Mouse (Mus musculus) kidney, postnatal 0 days (tissue): Measurements from ENCODE around the gene Acbd6. TPM values are rescaled to one million over a fixed set of nuclear protein-coding genes. Genes with fewer than 3 reads are reported as not detected.

ENCODE experiments used
- ATAC-seq: fragments of 200-750 bp; cut with Nextera tagmentation; replicated peaks from 2 replicates; pipeline ENCODE4 v1.8.0; 2017; ENCODE audit warnings: low read depth, moderate number of reproducible peaks, moderate TSS enrichment, moderate library complexity; ENCODE audit not compliant: low FRiP score
- DNase-seq: peaks from one replicate; pipeline ENCODE4 v3.0.0-alpha.2; 2016; ENCODE audit warnings: low spot score
- H3K27ac ChIP-seq: fragments of 300-500 bp; sonication (generic); 2 replicates; pipeline ENCODE4 v1.5.1; 2014; ENCODE audit warnings: mild to moderate bottlenecking
- H3K27me3 ChIP-seq: fragments of 300-500 bp; sonication (generic); 2 replicates; pipeline ENCODE4 v1.6.1; 2014; ENCODE audit warnings: low read length, mixed read lengths; ENCODE audit not compliant: insufficient read depth
- H3K36me3 ChIP-seq: fragments of 300-500 bp; sonication (generic); 2 replicates; pipeline ENCODE4 v1.6.1; 2014; ENCODE audit warnings: low read length, mixed read lengths; ENCODE audit not compliant: insufficient read depth
- H3K4me1 ChIP-seq: fragments of 300-500 bp; sonication (generic); replicated peaks from 2 replicates; pipeline ENCODE4 v1.6.1; 2014; ENCODE audit warnings: antibody characterized with exemption, low read length, mixed read lengths; ENCODE audit not compliant: insufficient read depth
- H3K4me2 ChIP-seq: fragments of 300-500 bp; sonication (generic); 2 replicates; pipeline ENCODE4 v1.6.1; 2014; ENCODE audit warnings: mild to moderate bottlenecking, low read length, moderate library complexity, mixed read lengths
- H3K4me3 ChIP-seq: fragments of 300-500 bp; sonication (generic); replicated peaks from 2 replicates; pipeline ENCODE4 v1.5.1; 2014; ENCODE audit warnings: low read depth, low read length
- H3K9ac ChIP-seq: fragments of 300-500 bp; sonication (generic); 2 replicates; pipeline ENCODE4 v1.6.1; 2014; ENCODE audit warnings: low read depth, low read length
- H3K9me3 ChIP-seq: fragments of 300-500 bp; sonication (generic); replicated peaks from 2 replicates; pipeline ENCODE4 v1.6.1; 2016; ENCODE audit warnings: low read length, inconsistent platforms, mixed read lengths
- CTCF ChIP-seq: IDR thresholded peaks from 2 replicates; pipeline ENCODE4 v1.5.1; 2016; ENCODE audit warnings: antibody characterized with exemption, low read depth, mild to moderate bottlenecking, moderate library complexity
- WGBS: fragments of 180-500 bp; shearing (Covaris S2); extraction: QIAGEN DNeasy Blood & Tissue Kit; methylation state at CpG from one replicate; pipeline ENCODE4 v1.1.7; 2014; 5-methylcytosine and 5-hydroxymethylcytosine counted together
- polyA plus RNA-seq: library from polyadenylated mRNA; unstranded; fragments of >200 nt; fragmentation: Nextera tagmentation; extraction: Ambion mirVana; gene quantifications from 2 replicates; pipeline ENCODE4 v1.2.1, GENCODE M21; 2015

Gene Acbd6
- polyA plus RNA-seq, 1 experiment from 2014 or later: 96.8 TPM

- Histone ChIP-seq H3K27me3 (no peaks in the 10 kb centered on the region), H3K36me3 (no peaks in the 10 kb centered on the region), H3K4me3 (no peak overlapping the region), H3K4me2 (no peak overlapping the region), H3K9me3 (no peaks in the 10 kb centered on the region), H3K9ac (no peak overlapping the region), H3K4me1 (no peaks in the 10 kb centered on the region), H3K27ac (no peak overlapping the region)
- 34% methylated on average over 4 of the region's 4 CpGs for WGBS
- no peak for ATAC-seq
- TF ChIP-seq CTCF: no peak
- no peak for DNase-seq
These were observed 35.4 kb upstream of the Acbd6 start for GRCm38 (mm10) chr1:155522493-155522892.

GRCm38 (mm10) chr1:155526176-155526575 lies 31.7 kb upstream of the Acbd6 start:
- no peak overlapping the region for H3K4me3 ChIP-seq
- H3K36me3 ChIP-seq: no peaks in the 10 kb centered on the region
- no peak overlapping the region for H3K4me2 ChIP-seq
- H3K27me3 ChIP-seq: no peaks in the 10 kb centered on the region
- no peak for ATAC-seq
- H3K9me3 ChIP-seq: no peaks in the 10 kb centered on the region
- H3K4me1 ChIP-seq: 0 out of 2 replicates have a peak, but pooled peaks cover 6% of the 10 kb centered on the region
- no peak for TF ChIP-seq CTCF
- DNase-seq: no peak
- H3K9ac ChIP-seq: no peak overlapping the region
- 75% methylated on average over 5 of the region's 5 CpGs for WGBS
- no peak overlapping the region for H3K27ac ChIP-seq

- Histone ChIP-seq H3K36me3 (no peaks in the 10 kb centered on the region), H3K4me1 (0 out of 2 replicates have a peak, but pooled peaks cover 6% of the 10 kb centered on the region), H3K27me3 (no peaks in the 10 kb centered on the region), H3K9ac (no peak overlapping the region), H3K9me3 (no peaks in the 10 kb centered on the region), H3K27ac (no peak overlapping the region), H3K4me3 (no peak overlapping the region), H3K4me2 (no peak overlapping the region)
- WGBS: 34% methylated on average over 12 of the region's 12 CpGs
- TF ChIP-seq CTCF: no peak
- DNase-seq (no peak), ATAC-seq (no peak)
These were observed 30.7 kb upstream of the Acbd6 start for GRCm38 (mm10) chr1:155527027-155527786.

GRCm38 (mm10) chr1:155527787-155528158 lies 30.1 kb upstream of the Acbd6 start:
- H3K27ac ChIP-seq: no peak overlapping the region
- ATAC-seq: no peak

GRCm38 (mm10) chr1:155528405-155529119 lies 29.4 kb upstream of the Acbd6 start:
- no peak for TF ChIP-seq CTCF
- Histone ChIP-seq H3K27me3 (no peaks in the 10 kb centered on the region), H3K9ac (no peak overlapping the region), H3K4me3 (no peak overlapping the region), H3K4me2 (no peak overlapping the region), H3K27ac (no peak overlapping the region), H3K4me1 (0 out of 2 replicates have a peak, but pooled peaks cover 6% of the 10 kb centered on the region), H3K9me3 (no peaks in the 10 kb centered on the region), H3K36me3 (no peaks in the 10 kb centered on the region)
- ATAC-seq (no peak), DNase-seq (no peak)
- WGBS: 33% methylated on average over 11 of the region's 11 CpGs

More at GRCm38 (mm10) chr1:155527787-155528158, 30.1 kb upstream of the Acbd6 start:
- no peak for DNase-seq
- no peaks in the 10 kb centered on the region for H3K9me3 ChIP-seq
- TF ChIP-seq CTCF: no peak
- 0 out of 2 replicates have a peak, but pooled peaks cover 6% of the 10 kb centered on the region for H3K4me1 ChIP-seq
- H3K4me3 ChIP-seq: no peak overlapping the region
- H3K27me3 ChIP-seq: no peaks in the 10 kb centered on the region
- WGBS: 26% methylated on average over 8 of the region's 8 CpGs
- H3K9ac ChIP-seq: no peak overlapping the region
- H3K4me2 ChIP-seq: no peak overlapping the region
- no peaks in the 10 kb centered on the region for H3K36me3 ChIP-seq

- DNase-seq (no peak), ATAC-seq (0 out of 2 replicates have a peak, but pooled peaks have one; percentile 26)
- Histone ChIP-seq H3K4me1 (0 out of 2 replicates have a peak, but pooled peaks cover 6% of the 10 kb centered on the region), H3K9me3 (no peaks in the 10 kb centered on the region), H3K27me3 (no peaks in the 10 kb centered on the region), H3K27ac (no peak overlapping the region), H3K4me3 (no peak overlapping the region), H3K36me3 (no peaks in the 10 kb centered on the region), H3K4me2 (no peak overlapping the region), H3K9ac (no peak overlapping the region)
- TF ChIP-seq CTCF: no peak
- WGBS: 75% methylated on average over 19 of the region's 19 CpGs
These were observed 28.6 kb upstream of the Acbd6 start for GRCm38 (mm10) chr1:155529120-155529963.
